11 mouse cellular contexts compared by ENCODE assay signal in the genomic region with DNA sequence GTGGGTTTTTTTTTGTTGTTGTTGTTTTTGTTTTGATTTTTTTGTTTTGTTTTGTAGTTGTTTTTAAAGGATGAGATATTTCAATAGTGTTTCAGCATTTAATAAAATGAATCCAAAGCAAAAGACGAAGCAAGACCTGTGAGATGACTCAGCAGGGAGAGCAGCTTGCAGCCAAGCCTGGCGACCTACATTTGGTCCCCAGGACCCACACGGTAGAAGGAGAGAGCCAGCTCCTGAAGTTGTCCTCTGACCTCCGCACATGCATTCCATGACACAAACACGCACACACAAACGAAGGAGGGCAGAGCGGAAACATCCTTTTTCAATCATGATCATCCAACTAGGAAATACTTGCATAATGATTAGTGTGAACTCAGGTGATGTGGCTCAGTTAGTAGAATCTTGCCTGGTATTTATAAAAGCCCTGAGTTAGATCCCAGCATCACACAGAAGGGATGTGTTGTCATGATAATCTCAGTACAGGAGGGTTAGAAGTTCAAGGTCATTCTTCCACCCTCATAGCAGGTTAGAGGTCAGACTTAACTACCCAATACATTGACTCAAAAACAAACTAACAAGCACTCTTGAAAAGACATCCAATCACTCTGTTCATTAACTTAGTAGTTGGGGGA.
DNase-seq lines count a peak whose midpoint lies in the region; ATAC-seq and TF ChIP-seq lines count a peak whose summit lies in the region.
"Had no signal": no experiment of that assay in that cellular context is flagged by ENCODE, and none has a peak within 500 bp of the region (broad histone marks: within the 10 kb centered on the region; RNA-seq: fewer than 3 reads in every experiment).

No protein-coding gene starts in this region.

- H3K9me3 ChIP-seq in hindbrain, embryonic 14.5 days (ENCODE audit: control insufficient read depth, low read length): no peaks in the 10 kb centered on the region
- H3K9me3 ChIP-seq in hindbrain, embryonic 11.5 days (ENCODE audit: control insufficient read depth, low read length): no peaks in the 10 kb centered on the region
- H3K9me3 ChIP-seq in midbrain, postnatal 0 days (ENCODE audit: low read length): no peaks in the 10 kb centered on the region
- H3K9me3 ChIP-seq: embryonic facial prominence, embryonic 10.5 days had no signal

- peak overlapping the region; percentile 85 for H3K27ac ChIP-seq in hindbrain, embryonic 14.5 days
- no peak overlapping the region for H3K27ac ChIP-seq in hindbrain, embryonic 11.5 days (ENCODE audit: low read depth, low read length)
- H3K27ac ChIP-seq in midbrain, postnatal 0 days (ENCODE audit: low read depth, low read length): peak overlapping the region; percentile 34; the same call in 1 of the 2 replicates
- H3K27ac ChIP-seq: embryonic facial prominence, embryonic 10.5 days; heart, adult 2 months had no signal

- no peak for TF ChIP-seq CTCF in midbrain, postnatal 0 days (IDR thresholded peaks at IDR 0.05)

- no peak overlapping the region for H3K4me3 ChIP-seq in hindbrain, embryonic 14.5 days (replicated peaks; ENCODE audit: low read length)
- H3K4me3 ChIP-seq in hindbrain, embryonic 11.5 days (ENCODE audit: low read depth, low read length): no peak overlapping the region
- H3K4me3 ChIP-seq in midbrain, postnatal 0 days (ENCODE audit: low read depth, low read length): no peak overlapping the region
- H3K4me3 ChIP-seq: embryonic facial prominence, embryonic 10.5 days; heart, adult 2 months had no signal

- no peak overlapping the region for H3K9ac ChIP-seq in hindbrain, embryonic 14.5 days
- H3K9ac ChIP-seq in hindbrain, embryonic 11.5 days (ENCODE audit: low read depth, low read length): no peak overlapping the region
- no peak overlapping the region for H3K9ac ChIP-seq in midbrain, postnatal 0 days (replicated peaks; ENCODE audit: low read length, poor library complexity, severe bottlenecking)

- no peaks in the 10 kb centered on the region for H3K27me3 ChIP-seq in hindbrain, embryonic 14.5 days (ENCODE audit: control insufficient read depth, insufficient read depth, low read length)
- no peaks in the 10 kb centered on the region for H3K27me3 ChIP-seq in hindbrain, embryonic 11.5 days (ENCODE audit: control insufficient read depth, insufficient read depth, low read length)
- H3K27me3 ChIP-seq in midbrain, postnatal 0 days (ENCODE audit: insufficient read depth, low read length): no peaks in the 10 kb centered on the region

- no peak for ATAC-seq in hindbrain, embryonic 14.5 days (ENCODE audit: low FRiP score)
- no peak for ATAC-seq in hindbrain, embryonic 11.5 days (ENCODE audit: low FRiP score)
- no peak for ATAC-seq in midbrain, postnatal 0 days (ENCODE audit: low FRiP score)

- no peak overlapping the region for H3K4me2 ChIP-seq in hindbrain, embryonic 14.5 days (replicated peaks)
- no peak overlapping the region for H3K4me2 ChIP-seq in hindbrain, embryonic 11.5 days (replicated peaks; ENCODE audit: low read depth, low read length)
- no peak overlapping the region for H3K4me2 ChIP-seq in midbrain, postnatal 0 days (ENCODE audit: low read depth, low read length, poor library complexity, severe bottlenecking)

- H3K4me1 ChIP-seq in hindbrain, embryonic 14.5 days (replicated peaks; ENCODE audit: control insufficient read depth, insufficient read depth, low read length): peaks cover 22% of the 10 kb centered on the region
- H3K4me1 ChIP-seq in hindbrain, embryonic 11.5 days (replicated peaks; ENCODE audit: control insufficient read depth, insufficient read depth, low read length): 0 out of 2 replicates have a peak, but pooled peaks cover 2% of the 10 kb centered on the region
- H3K4me1 ChIP-seq in midbrain, postnatal 0 days (ENCODE audit: insufficient read depth, low read length): peaks cover 8% of the 10 kb centered on the region; the same call in 1 of the 2 replicates

- DNase-seq in hindbrain, embryonic 14.5 days (ENCODE audit: low spot score): no peak
- no peak for DNase-seq in hindbrain, embryonic 11.5 days (ENCODE audit: low spot score)
- DNase-seq in R1 (ENCODE audit: low read depth, low spot score) (peak; percentile 98), adipocyte (ENCODE audit: low spot score) (no peak)
- DNase-seq in cerebellum, adult 8-10 months: peak; percentile 57
- no peak for DNase-seq in midbrain, postnatal 0 days (ENCODE audit: low spot score)
- DNase-seq in urinary bladder, adult 18-20 months (ENCODE audit: low spot score in 2 of 2): no peak
- DNase-seq: heart, adult 2 months; kidney, adult 8-10 months; thymus, adult 18-20 months had no signal

- WGBS in hindbrain, embryonic 14.5 days: 69% methylated on average over 7 of the region's 7 CpGs
- 84% methylated on average over 7 of the region's 7 CpGs for WGBS in hindbrain, embryonic 11.5 days
- 74% methylated on average over 7 of the region's 7 CpGs for WGBS in midbrain, postnatal 0 days

- 0 out of 2 replicates have a peak, but pooled peaks cover 6% of the 10 kb centered on the region for H3K36me3 ChIP-seq in hindbrain, embryonic 14.5 days (replicated peaks; ENCODE audit: control insufficient read depth, insufficient read depth)
- no peaks in the 10 kb centered on the region for H3K36me3 ChIP-seq in hindbrain, embryonic 11.5 days (ENCODE audit: control insufficient read depth, insufficient read depth, low read length)
- H3K36me3 ChIP-seq in midbrain, postnatal 0 days (ENCODE audit: insufficient read depth, low read length): no peaks in the 10 kb centered on the region
- H3K36me3 ChIP-seq: embryonic facial prominence, embryonic 10.5 days had no signal

Comparison
In these comparisons a context has a peak if more than half of its experiments do, and no peak if none do; other contexts are left out.
1. DNase-seq: peak in R1 (single experiment) and cerebellum, adult 8-10 months (single experiment); none in hindbrain, embryonic 14.5 days (single experiment), hindbrain, embryonic 11.5 days (single experiment), midbrain, postnatal 0 days (single experiment), urinary bladder, adult 18-20 months (0 of 2) and adipocyte (single experiment).